Mouse (Mus musculus): ENCODE measurements at regions not wholly inside any gene's neighbourhood (a gene's known extent, or its start where the extent isn't known, plus 50 kb on each side); places are given as distances from the start of the nearest gene placed in this dataset.

- DNase-seq (ENCODE audit: low read depth, low spot score), result no peak
Measured at GRCm38 (mm10) chr12:107111908-107112770, 376.3 kb upstream of the 3110018I06Rik start.

GRCm38 (mm10) chr12:107118364-107118763 is 370.1 kb upstream of the 3110018I06Rik start:
- no peak for DNase-seq (ENCODE audit: low read depth, low spot score)

- no peak for DNase-seq (ENCODE audit: low read depth, low spot score)
Measured at GRCm38 (mm10) chr12:107119076-107119475, 369.4 kb upstream of the 3110018I06Rik start.

- DNase-seq (ENCODE audit: low read depth, low spot score), result no peak
Measured at GRCm38 (mm10) chr12:107120486-107121186, 367.8 kb upstream of the 3110018I06Rik start.

GRCm38 (mm10) chr12:107121990-107122389 is 366.4 kb upstream of the 3110018I06Rik start:
- no peak for DNase-seq (ENCODE audit: low read depth, low spot score)

- DNase-seq (ENCODE audit: low read depth, low spot score), result no peak
Measured at GRCm38 (mm10) chr12:107123661-107124060, 364.8 kb upstream of the 3110018I06Rik start.

GRCm38 (mm10) chr12:107124263-107124885 is 364.1 kb upstream of the 3110018I06Rik start:
- no peak for DNase-seq (ENCODE audit: low read depth, low spot score)

- no peak for DNase-seq (ENCODE audit: low read depth, low spot score)
Measured at GRCm38 (mm10) chr12:107125201-107125600, 363.2 kb upstream of the 3110018I06Rik start.

- no peak for DNase-seq (ENCODE audit: low read depth, low spot score)
Measured at GRCm38 (mm10) chr12:107126056-107126455, 362.4 kb upstream of the 3110018I06Rik start.

GRCm38 (mm10) chr12:107127591-107127990 is 360.8 kb upstream of the 3110018I06Rik start:
- no peak for DNase-seq (ENCODE audit: low read depth, low spot score)

GRCm38 (mm10) chr12:107129232-107129631 is 359.2 kb upstream of the 3110018I06Rik start:
- no peak for DNase-seq (ENCODE audit: low read depth, low spot score)

GRCm38 (mm10) chr12:107131351-107131750 is 357.1 kb upstream of the 3110018I06Rik start:
- DNase-seq (ENCODE audit: low read depth, low spot score), result no peak

GRCm38 (mm10) chr12:107131841-107132240 is 356.6 kb upstream of the 3110018I06Rik start:
- no peak for DNase-seq (ENCODE audit: low read depth, low spot score)

- no peak for DNase-seq (ENCODE audit: low read depth, low spot score)
Measured at GRCm38 (mm10) chr12:107132501-107132900, 355.9 kb upstream of the 3110018I06Rik start.

GRCm38 (mm10) chr12:107134353-107134752 is 354.1 kb upstream of the 3110018I06Rik start:
- DNase-seq (ENCODE audit: low read depth, low spot score), result no peak

GRCm38 (mm10) chr12:107138677-107139400 is 349.6 kb upstream of the 3110018I06Rik start:
- DNase-seq (ENCODE audit: low read depth, low spot score), result no peak

- no peak for DNase-seq (ENCODE audit: low read depth, low spot score)
Measured at GRCm38 (mm10) chr12:107140957-107141595, 347.4 kb upstream of the 3110018I06Rik start.

GRCm38 (mm10) chr12:107142226-107142625 is 346.2 kb upstream of the 3110018I06Rik start:
- DNase-seq (ENCODE audit: low read depth, low spot score), result no peak

GRCm38 (mm10) chr12:107146608-107147121 is 341.8 kb upstream of the 3110018I06Rik start:
- no peak for DNase-seq (ENCODE audit: low read depth, low spot score)

GRCm38 (mm10) chr12:107148451-107148850 is 340.0 kb upstream of the 3110018I06Rik start:
- DNase-seq (ENCODE audit: low read depth, low spot score), result no peak

GRCm38 (mm10) chr12:107151089-107151488 is 337.3 kb upstream of the 3110018I06Rik start:
- DNase-seq (ENCODE audit: low read depth, low spot score), result no peak
